Mouse (Mus musculus) heart, embryonic 16.5 days (tissue): ENCODE data around the gene Clstn2. TPM values are rescaled to one million over a fixed set of nuclear protein-coding genes. Genes with fewer than 3 reads are reported as not detected.

ENCODE experiments used
- ATAC-seq: fragments of 200-750 bp; cut with Nextera tagmentation; replicated peaks from 2 replicates; pipeline ENCODE4 v1.8.0; 2017; ENCODE audit warnings: moderate number of reproducible peaks; ENCODE audit not compliant: insufficient read depth, low FRiP score; ENCODE audit errors: extremely low read depth
- H3K27ac ChIP-seq: fragments of 300-500 bp; sonication (generic); 2 replicates; pipeline ENCODE4 v1.5.1; 2014; ENCODE audit warnings: mild to moderate bottlenecking, low read length, control low read depth, moderate library complexity
- H3K27me3 ChIP-seq: fragments of 300-500 bp; sonication (generic); 2 replicates; pipeline ENCODE4 v1.6.1; 2014; ENCODE audit warnings: low read length, mixed read lengths; ENCODE audit not compliant: control insufficient read depth, insufficient read depth
- H3K36me3 ChIP-seq: fragments of 300-500 bp; sonication (generic); 2 replicates; pipeline ENCODE4 v1.6.1; 2014; ENCODE audit not compliant: control insufficient read depth, insufficient read depth
- H3K4me1 ChIP-seq: fragments of 300-500 bp; sonication (generic); 2 replicates; pipeline ENCODE4 v1.6.1; 2014; ENCODE audit warnings: low read length, mixed read lengths; ENCODE audit not compliant: control insufficient read depth, insufficient read depth
- H3K4me2 ChIP-seq: fragments of 300-500 bp; sonication (generic); 2 replicates; pipeline ENCODE4 v1.6.1; 2014; ENCODE audit warnings: low read depth, mild to moderate bottlenecking, control low read depth, low read length
- H3K4me3 ChIP-seq: fragments of 300-500 bp; sonication (generic); 2 replicates; pipeline ENCODE4 v1.5.1; 2014; ENCODE audit warnings: mild to moderate bottlenecking, control low read depth, low read length
- H3K9ac ChIP-seq: fragments of 300-500 bp; sonication (generic); 2 replicates; pipeline ENCODE4 v1.6.1; 2014; ENCODE audit warnings: low read length, control low read depth
- H3K9me3 ChIP-seq: fragments of 300-500 bp; sonication (generic); replicated peaks from 2 replicates; pipeline ENCODE4 v1.6.1; 2016; ENCODE audit warnings: low read length; ENCODE audit not compliant: control insufficient read depth
- WGBS: fragments of 180-500 bp; shearing (Covaris S2); extraction: QIAGEN DNeasy Blood & Tissue Kit; methylation state at CpG from one replicate; pipeline ENCODE4 v1.1.7; 2014; 5-methylcytosine and 5-hydroxymethylcytosine counted together
- polyA plus RNA-seq: library from polyadenylated mRNA; unstranded; fragments of >200 nt; fragmentation: Nextera tagmentation; extraction: Ambion mirVana; gene quantifications from 2 replicates; pipeline ENCODE4 v1.2.1, GENCODE M21; 2015

Gene Clstn2
- polyA plus RNA-seq, 1 experiment from 2014 or later, result 0.35 TPM

- no peak overlapping the region for H3K9ac ChIP-seq
- ATAC-seq, result no peak
- H3K4me3 ChIP-seq, result no peak overlapping the region
- no peaks in the 10 kb centered on the region for H3K36me3 ChIP-seq
- H3K4me2 ChIP-seq, result no peak overlapping the region
- no peaks in the 10 kb centered on the region; the same call in 1 of the 2 replicates for H3K27me3 ChIP-seq
- H3K9me3 ChIP-seq, result no peaks in the 10 kb centered on the region
- no peaks in the 10 kb centered on the region for H3K4me1 ChIP-seq
- H3K27ac ChIP-seq, result no peak overlapping the region
- 79% methylated on average over 11 of the region's 11 CpGs for WGBS
These were observed 9.9 kb downstream of the Clstn2 start for GRCm38 (mm10) chr9:98023069-98023468.

- H3K4me3 ChIP-seq, result no peak overlapping the region
- H3K9ac ChIP-seq, result no peak overlapping the region
- H3K9me3 ChIP-seq, result no peaks in the 10 kb centered on the region
- no peaks in the 10 kb centered on the region for H3K27me3 ChIP-seq
- no peaks in the 10 kb centered on the region for H3K36me3 ChIP-seq
- H3K27ac ChIP-seq, result no peak overlapping the region
- H3K4me2 ChIP-seq, result no peak overlapping the region
- no peaks in the 10 kb centered on the region for H3K4me1 ChIP-seq
- ATAC-seq, result no peak
- WGBS, result 73% methylated on average over 2 of the region's 2 CpGs
These were observed 13.1 kb downstream of the Clstn2 start for GRCm38 (mm10) chr9:98019876-98020275.

GRCm38 (mm10) chr9:98018687-98019086 is 14.3 kb downstream of the Clstn2 start:
- H3K4me3 ChIP-seq, result no peak overlapping the region
- 79% methylated on average over 5 of the region's 5 CpGs for WGBS
- no peaks in the 10 kb centered on the region for H3K4me1 ChIP-seq
- no peaks in the 10 kb centered on the region for H3K27me3 ChIP-seq
- no peak overlapping the region for H3K9ac ChIP-seq
- no peak overlapping the region for H3K4me2 ChIP-seq
- no peak for ATAC-seq
- H3K27ac ChIP-seq, result no peak overlapping the region
- no peaks in the 10 kb centered on the region for H3K9me3 ChIP-seq
- H3K36me3 ChIP-seq, result no peaks in the 10 kb centered on the region

- H3K9me3 ChIP-seq, result no peaks in the 10 kb centered on the region
- no peaks in the 10 kb centered on the region for H3K4me1 ChIP-seq
- WGBS, result 81% methylated on average over 5 of the region's 5 CpGs
- H3K4me3 ChIP-seq, result no peak overlapping the region
- H3K9ac ChIP-seq, result no peak overlapping the region
- no peak for ATAC-seq
- H3K27ac ChIP-seq, result no peak overlapping the region
- no peaks in the 10 kb centered on the region for H3K36me3 ChIP-seq
- no peaks in the 10 kb centered on the region for H3K27me3 ChIP-seq
- no peak overlapping the region for H3K4me2 ChIP-seq
These were observed 16.4 kb downstream of the Clstn2 start for GRCm38 (mm10) chr9:98016576-98016975.

GRCm38 (mm10) chr9:97996349-97996748 is 36.6 kb downstream of the Clstn2 start:
- Histone ChIP-seq H3K36me3 (no peaks in the 10 kb centered on the region), H3K4me2 (no peak overlapping the region), H3K9ac (no peak overlapping the region), H3K27ac (no peak overlapping the region), H3K4me1 (no peaks in the 10 kb centered on the region), H3K9me3 (no peaks in the 10 kb centered on the region), H3K4me3 (no peak overlapping the region), H3K27me3 (no peaks in the 10 kb centered on the region)
- ATAC-seq, result no peak
- WGBS, result 60% methylated on average over 5 of the region's 5 CpGs

GRCm38 (mm10) chr9:97995723-97996122 is 37.3 kb downstream of the Clstn2 start:
- H3K4me2 ChIP-seq, result no peak overlapping the region
- H3K9ac ChIP-seq, result no peak overlapping the region
- H3K27ac ChIP-seq, result no peak overlapping the region
- WGBS, result 69% methylated on average over 4 of the region's 4 CpGs
- no peaks in the 10 kb centered on the region for H3K36me3 ChIP-seq
- ATAC-seq, result no peak
- H3K9me3 ChIP-seq, result no peaks in the 10 kb centered on the region
- H3K4me3 ChIP-seq, result no peak overlapping the region
- H3K27me3 ChIP-seq, result no peaks in the 10 kb centered on the region
- no peaks in the 10 kb centered on the region for H3K4me1 ChIP-seq

GRCm38 (mm10) chr9:97992131-97992530 is 40.9 kb downstream of the Clstn2 start:
- no peak for ATAC-seq
- WGBS, result 41% methylated on average over 4 of the region's 4 CpGs
- Histone ChIP-seq H3K27me3 (no peaks in the 10 kb centered on the region), H3K4me1 (no peaks in the 10 kb centered on the region), H3K9me3 (no peaks in the 10 kb centered on the region), H3K4me3 (no peak overlapping the region), H3K9ac (no peak overlapping the region), H3K36me3 (no peaks in the 10 kb centered on the region), H3K27ac (no peak overlapping the region), H3K4me2 (no peak overlapping the region)

GRCm38 (mm10) chr9:97977339-97977738 is 55.6 kb downstream of the Clstn2 start:
- Histone ChIP-seq H3K27ac (no peak overlapping the region), H3K4me1 (no peaks in the 10 kb centered on the region), H3K9ac (no peak overlapping the region), H3K27me3 (no peaks in the 10 kb centered on the region), H3K4me2 (no peak overlapping the region), H3K4me3 (no peak overlapping the region), H3K9me3 (no peaks in the 10 kb centered on the region), H3K36me3 (no peaks in the 10 kb centered on the region)
- no peak for ATAC-seq
- 79% methylated on average over 3 of the region's 3 CpGs for WGBS

GRCm38 (mm10) chr9:97974801-97975347 is 58.1 kb downstream of the Clstn2 start:
- Histone ChIP-seq H3K9ac (no peak overlapping the region), H3K36me3 (no peaks in the 10 kb centered on the region), H3K4me1 (no peaks in the 10 kb centered on the region), H3K9me3 (no peaks in the 10 kb centered on the region), H3K4me3 (no peak overlapping the region), H3K27ac (no peak overlapping the region), H3K27me3 (no peaks in the 10 kb centered on the region), H3K4me2 (no peak overlapping the region)
- WGBS, result 74% methylated on average over 13 of the region's 13 CpGs
- ATAC-seq, result no peak
